Mouse (Mus musculus) olfactory bulb, adult 2 months (tissue): ENCODE data around the gene Gm4952.
"Not testable (repeated sequence)": the region's sequence is repeated elsewhere in the genome, so short reads cannot be mapped to it uniquely, and the experiment has no call there.

Experiments
- CTCF ChIP-seq: fragments of 200-500 bp; IDR thresholded peaks from 2 replicates; pipeline ENCODE4 v1.5.1; 2012; ENCODE audit warnings: low read depth, mild to moderate bottlenecking, low read length, moderate library complexity; ENCODE audit not compliant: insufficient read depth
- POLR2A ChIP-seq: fragments of 200-500 bp; IDR thresholded peaks from 2 replicates; pipeline ENCODE4 v1.6.1; 2012; ENCODE audit warnings: mild to moderate bottlenecking, low read depth, low read length, moderate library complexity; ENCODE audit not compliant: insufficient read depth

GRCm38 (mm10) chr19:12668601-12669000 lies 68.8 kb downstream of the Gm4952 start:
- not testable (repeated sequence) for TF ChIP-seq CTCF, POLR2A
